Mouse (Mus musculus) bone marrow, adult 2 months (tissue): ENCODE measurements around the gene Hipk1.

Experiments
- CTCF ChIP-seq: fragments of 200-500 bp; IDR thresholded peaks from 2 replicates; pipeline ENCODE4 v1.5.1; 2011; ENCODE audit warnings: low read length, control low read depth; ENCODE audit not compliant: control insufficient read depth, insufficient read depth
- POLR2A ChIP-seq: fragments of 200-500 bp; IDR thresholded peaks from 2 replicates; pipeline ENCODE4 v1.6.1; 2011; ENCODE audit warnings: low read depth, mild to moderate bottlenecking, control low read depth, low read length, borderline replicate concordance; ENCODE audit not compliant: control insufficient read depth

GRCm38 (mm10) chr3:103714942-103715341 lies 76.4 kb downstream of the Hipk1 start:
- TF ChIP-seq CTCF (no peak), POLR2A (no peak)
